Mouse (Mus musculus) retina, postnatal 1 day (tissue): ENCODE data around the gene Gabarapl1.
A peak's percentile ranks its signal among the peaks of the same experiment; 100 is the strongest.

Experiments used
- DNase-seq: peaks from one replicate; pipeline ENCODE4 v3.0.0-alpha.2; 2012

Gene Gabarapl1

GRCm38 (mm10) chr6:129538555-129538954, 5.6 kb downstream of the Gabarapl1 start:
- DNase-seq = no peak

GRCm38 (mm10) chr6:129541931-129542330, 9.0 kb downstream of the Gabarapl1 start:
- no peak for DNase-seq

DNA sequence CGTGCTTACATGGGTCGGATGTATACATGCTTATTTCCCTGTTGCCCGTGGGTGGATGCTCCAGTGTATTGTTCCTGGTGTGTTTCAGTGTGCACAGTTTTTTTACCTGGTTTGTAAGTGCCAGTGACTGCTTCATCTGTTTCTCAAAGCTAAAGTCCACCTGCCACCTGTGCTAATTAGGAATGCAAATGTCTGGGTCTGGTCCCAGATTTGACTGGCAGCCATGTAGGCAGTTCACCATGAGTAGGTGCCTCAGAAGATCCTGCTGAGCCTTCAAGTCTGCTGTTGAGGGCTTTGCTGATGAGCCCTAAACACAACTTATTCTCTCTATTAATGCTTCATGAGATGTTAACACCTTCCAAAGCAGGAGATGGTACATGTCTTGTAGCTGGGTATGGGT, 9.6 kb downstream of the Gabarapl1 start:
- DNase-seq = no peak

- DNase-seq = peak; percentile 74
Observed at GRCm38 (mm10) chr6:129543709-129544606, 11.0 kb downstream of the Gabarapl1 start.

GRCm38 (mm10) chr6:129547277-129547676, 14.3 kb downstream of the Gabarapl1 start:
- DNase-seq = no peak

- DNase-seq = no peak
Observed at GRCm38 (mm10) chr6:129548009-129548408, 15.0 kb downstream of the Gabarapl1 start.

GRCm38 (mm10) chr6:129557298-129558023, 24.5 kb downstream of the Gabarapl1 start:
- DNase-seq = no peak

GRCm38 (mm10) chr6:129558946-129559640, 26.1 kb downstream of the Gabarapl1 start:
- peak; percentile 83 for DNase-seq

DNA sequence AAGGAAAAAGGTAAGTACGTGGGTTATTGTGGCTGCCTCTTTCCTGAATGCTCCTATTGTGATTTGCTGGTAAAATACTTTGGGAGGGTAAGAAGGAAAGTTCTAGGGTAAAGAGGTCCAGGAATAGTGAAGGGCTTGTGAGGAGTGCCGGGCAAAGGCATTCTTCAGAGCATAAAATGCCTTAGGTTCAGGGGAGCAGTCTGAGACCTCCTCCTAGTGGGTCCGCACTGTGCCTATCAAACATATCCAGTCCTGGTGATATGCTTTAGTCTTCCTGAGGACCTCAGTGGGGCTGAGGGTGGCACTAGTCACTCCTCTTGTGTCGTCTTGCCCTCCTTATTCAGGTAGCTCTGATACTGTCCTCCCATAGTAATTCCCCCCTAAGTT, 26.7 kb downstream of the Gabarapl1 start:
- DNase-seq = no peak

- DNase-seq = no peak
Observed at GRCm38 (mm10) chr6:129565257-129565656, 32.3 kb downstream of the Gabarapl1 start.

GRCm38 (mm10) chr6:129575315-129575714, 42.4 kb downstream of the Gabarapl1 start:
- DNase-seq = no peak

DNA sequence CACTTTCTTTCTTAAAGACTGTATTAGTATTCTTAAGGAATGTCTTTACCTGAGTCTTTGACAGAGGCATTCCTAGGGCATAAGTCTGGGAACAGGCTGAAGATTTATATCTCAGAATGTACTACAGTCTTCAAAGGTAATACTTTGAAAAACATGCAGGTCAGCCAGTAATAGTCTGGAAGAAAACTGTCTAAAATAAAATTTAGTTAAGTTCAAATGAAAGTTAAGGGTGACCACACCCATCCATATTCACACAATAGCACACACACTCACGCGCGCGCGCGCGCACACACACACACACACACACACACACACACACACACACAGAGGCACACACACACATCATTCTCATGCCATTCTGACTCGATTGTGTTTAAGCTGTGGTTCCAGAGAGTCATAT, 44.6 kb downstream of the Gabarapl1 start, which contains the start of gene Klre1:
Gene Klre1 (plus strand): TSS at position 301 of the 400 bp plus-strand sequence.
- no peak for DNase-seq

- no peak for DNase-seq
Observed at GRCm38 (mm10) chr6:129581274-129581673, 48.3 kb downstream of the Gabarapl1 start.

DNA sequence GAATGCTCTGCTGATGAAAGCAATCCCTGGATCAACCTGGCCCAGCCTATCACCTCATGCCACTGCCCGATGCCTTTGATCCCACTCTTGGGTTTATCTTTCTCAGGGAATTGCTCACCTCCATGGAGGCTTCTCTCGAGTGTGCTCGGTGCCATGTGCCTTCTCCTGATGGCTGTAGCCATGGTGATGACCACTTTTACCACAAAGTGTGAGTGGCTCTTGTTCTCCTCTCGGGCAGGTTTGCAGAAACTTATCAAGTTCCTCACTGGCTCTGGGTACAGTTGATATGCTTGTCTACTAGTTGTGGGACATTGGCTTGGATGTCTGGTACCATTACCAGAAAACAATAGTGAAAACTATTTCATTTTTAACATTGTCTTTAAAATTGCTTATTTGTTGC, 48.9 kb downstream of the Gabarapl1 start:
- DNase-seq = no peak

- no peak for DNase-seq
Observed at GRCm38 (mm10) chr6:129583014-129583413, 50.1 kb downstream of the Gabarapl1 start.

- no peak for DNase-seq
Observed at GRCm38 (mm10) chr6:129591508-129591907, 58.5 kb downstream of the Gabarapl1 start, which contains the start of gene Klrd1. TSS of gene Klrd1 (plus strand) at chr6:129591782.
